Mouse (Mus musculus) thymus, postnatal 36 days (tissue): ENCODE data around the gene Ubd.
"Not testable (repeated sequence)": the region's sequence is repeated elsewhere in the genome, so short reads cannot be mapped to it uniquely, and the experiment has no call there.

Source experiments
- DNase-seq, 2 experiments: peaks; one replicate each; pipeline ENCODE4 v3.0.0; 2022; ENCODE audit warnings: mixed read lengths in 2 of 2

The Ubd gene

GRCm38 (mm10) chr17:37193656-37194055, at the start of gene Ubd:
TSS of gene Ubd (plus strand) at chr17:37193892.
- no peak for DNase-seq

GRCm38 (mm10) chr17:37161394-37161793, 32.3 kb upstream of the Ubd start, which contains the start of gene Olfr93:
TSS of gene Olfr93 (minus strand) at chr17:37161494.
- no peak for DNase-seq

- DNase-seq: no peak
Observed at GRCm38 (mm10) chr17:37185474-37185873, 8.2 kb upstream of the Ubd start.

- no peak for DNase-seq
Observed at GRCm38 (mm10) chr17:37190711-37191110, 3.0 kb upstream of the Ubd start.

- DNase-seq: no peak
Observed at GRCm38 (mm10) chr17:37193032-37193431, 660 bp upstream of the Ubd start.

GRCm38 (mm10) chr17:37194782-37195181, 1.1 kb downstream of the Ubd start:
- no peak for DNase-seq

- no peak for DNase-seq
Observed at GRCm38 (mm10) chr17:37196845-37197724, 3.4 kb downstream of the Ubd start.

- DNase-seq: no peak
Observed at GRCm38 (mm10) chr17:37200894-37201293, 7.2 kb downstream of the Ubd start, which contains the start of gene Olfr94. TSS of gene Olfr94 (minus strand) at chr17:37200994.

GRCm38 (mm10) chr17:37203206-37203916, 9.7 kb downstream of the Ubd start:
- peak; percentile 42 to 57 for DNase-seq

- DNase-seq: no peak
Observed at GRCm38 (mm10) chr17:37203917-37204236, 10.2 kb downstream of the Ubd start.

- no peak for DNase-seq
Observed at GRCm38 (mm10) chr17:37210884-37211768, 17.4 kb downstream of the Ubd start.

GRCm38 (mm10) chr17:37213018-37213417, 19.3 kb downstream of the Ubd start, which contains the start of gene Olfr95:
TSS of gene Olfr95 (minus strand) at chr17:37213118.
- no peak for DNase-seq

GRCm38 (mm10) chr17:37218486-37218885, 24.8 kb downstream of the Ubd start:
- DNase-seq: no peak

GRCm38 (mm10) chr17:37219846-37220245, 26.2 kb downstream of the Ubd start, which contains the start of gene Olfr96:
TSS of gene Olfr96 (plus strand) at chr17:37220146.
- no peak for DNase-seq

GRCm38 (mm10) chr17:37221879-37222278, 28.2 kb downstream of the Ubd start:
- DNase-seq: no peak

GRCm38 (mm10) chr17:37237230-37237629, 43.5 kb downstream of the Ubd start, which contains the start of gene Olfr97:
TSS of gene Olfr97 (minus strand) at chr17:37237330.
- DNase-seq: not testable (repeated sequence)

GRCm38 (mm10) chr17:37242198-37242597, 48.5 kb downstream of the Ubd start:
- no peak for DNase-seq
